Mouse (Mus musculus): ENCODE measurements around the gene Smyd2.

Smyd2 gene

DNA sequence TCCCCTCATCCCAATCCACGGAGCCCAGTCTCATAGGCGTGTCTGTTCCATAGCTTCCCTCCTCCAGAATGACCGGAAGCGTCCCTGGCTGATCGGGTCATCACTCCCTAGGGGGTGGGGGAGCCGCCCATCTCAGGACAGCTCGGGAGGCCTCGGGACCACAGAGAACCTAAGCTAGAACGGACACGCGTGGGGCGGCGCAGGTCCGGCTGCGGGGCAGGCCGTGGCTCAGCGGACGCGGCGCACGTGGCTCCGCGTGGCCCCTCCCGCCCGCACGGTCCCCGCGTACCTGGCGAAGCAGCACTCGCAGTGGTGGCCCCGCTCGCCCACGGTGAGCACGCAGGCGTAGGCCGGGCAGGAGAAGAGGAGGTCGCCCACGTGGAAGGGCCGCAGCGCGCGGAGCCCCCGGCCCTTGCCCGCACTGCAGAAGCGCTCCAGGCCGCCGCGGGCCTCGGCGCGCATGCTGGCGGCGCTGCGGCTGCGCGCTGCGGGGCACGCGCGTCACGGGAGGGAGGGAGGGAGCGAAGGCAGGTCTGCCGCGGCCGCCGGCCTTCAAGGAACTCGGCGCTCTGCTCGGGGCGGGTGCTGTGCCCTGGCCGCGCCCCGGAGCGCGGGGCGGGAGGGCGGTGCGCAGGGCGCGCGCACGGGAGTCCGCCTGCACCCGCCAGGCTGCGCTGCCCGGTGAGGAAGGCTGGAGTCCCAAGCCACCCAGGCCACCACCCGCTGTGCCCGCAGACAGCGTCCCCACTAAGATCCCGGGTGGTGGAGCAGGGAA, at the start of gene Smyd2:
Gene Smyd2 (minus strand): TSS at position 546 of the 775 bp plus-strand sequence.
- no peak for DNase-seq (ENCODE audit: low spot score)

DNA sequence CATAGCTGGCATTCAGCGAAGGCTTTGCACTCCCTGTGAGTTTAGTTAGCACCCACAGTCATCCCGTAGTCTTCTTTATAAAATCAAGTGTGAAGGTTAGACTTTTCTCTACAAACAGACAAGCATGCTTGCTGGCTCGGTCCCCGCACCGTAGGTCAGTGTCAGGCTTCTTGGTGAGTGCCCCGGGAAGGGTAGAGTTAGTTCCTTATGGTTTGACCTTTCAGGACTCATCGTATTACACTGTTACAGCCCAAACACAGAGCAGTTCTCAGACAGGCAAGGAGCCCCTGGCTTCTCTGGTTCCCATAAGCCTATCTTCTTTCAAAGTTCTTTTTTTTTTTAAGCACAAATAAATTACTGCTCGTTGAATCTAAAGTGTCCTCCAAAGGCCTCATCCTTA, 48.2 kb upstream of the Smyd2 start:
- no peak for DNase-seq (ENCODE audit: low spot score)

DNA sequence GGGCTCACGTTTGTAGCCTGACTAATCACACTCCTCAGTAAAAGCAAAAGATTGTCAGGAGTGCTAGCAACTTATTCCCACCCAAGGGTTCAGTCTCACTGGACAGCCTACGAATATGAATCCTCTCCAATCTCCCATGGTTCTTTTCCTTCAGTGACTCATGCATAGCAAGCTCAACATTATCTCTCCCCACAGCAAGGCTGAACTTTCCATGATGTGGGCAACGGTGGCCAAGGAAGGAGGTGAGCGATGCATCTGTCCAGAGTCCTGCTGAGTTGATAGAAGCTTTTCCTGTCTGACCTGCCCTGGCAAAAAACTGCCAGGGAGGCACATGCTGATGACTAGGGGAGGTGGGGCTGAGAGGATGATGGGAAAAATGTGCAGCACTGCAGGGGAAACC, 45.9 kb upstream of the Smyd2 start:
- no peak for DNase-seq (ENCODE audit: low spot score)

DNA sequence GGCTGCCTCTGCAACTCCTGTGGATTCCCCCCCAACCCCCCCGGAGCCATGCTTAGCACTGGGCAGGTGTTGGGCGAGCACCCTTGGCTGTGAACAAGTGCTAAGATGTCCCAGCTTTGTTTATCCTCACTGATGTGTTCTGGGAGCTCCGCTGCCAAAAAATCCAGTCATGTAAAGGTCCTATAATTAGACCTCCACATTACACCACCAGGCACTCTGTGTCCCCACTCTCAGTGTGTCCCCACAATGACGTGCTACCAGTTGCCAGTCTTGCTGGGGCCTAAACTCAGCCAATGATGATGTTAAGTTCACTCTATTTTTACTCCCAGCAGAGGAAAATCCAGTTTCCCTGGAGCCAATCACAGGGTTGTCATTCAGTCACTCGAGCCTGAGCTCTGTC, 38.3 kb upstream of the Smyd2 start:
- peak; percentile 22 for DNase-seq (ENCODE audit: low spot score)

DNA sequence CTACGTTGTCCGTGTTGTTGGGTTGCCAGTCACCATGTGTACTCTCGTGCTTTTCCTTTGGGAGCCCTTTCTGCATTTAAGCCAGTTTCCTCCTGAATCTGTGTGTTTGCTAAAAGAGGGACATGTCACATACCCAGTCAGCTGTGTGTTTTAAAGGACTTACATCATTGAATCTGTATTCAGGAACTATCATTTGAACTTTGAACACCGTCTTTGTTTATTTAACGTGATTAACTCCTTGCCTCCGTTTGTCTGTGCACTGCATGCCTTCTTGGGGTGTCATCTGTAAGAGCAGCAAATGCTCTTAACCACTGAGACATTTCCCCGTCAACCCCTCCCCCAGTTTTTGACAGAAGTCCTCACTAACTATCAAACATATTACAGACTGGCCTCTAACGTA, 37.6 kb upstream of the Smyd2 start:
- DNase-seq (ENCODE audit: low spot score) = no peak

DNA sequence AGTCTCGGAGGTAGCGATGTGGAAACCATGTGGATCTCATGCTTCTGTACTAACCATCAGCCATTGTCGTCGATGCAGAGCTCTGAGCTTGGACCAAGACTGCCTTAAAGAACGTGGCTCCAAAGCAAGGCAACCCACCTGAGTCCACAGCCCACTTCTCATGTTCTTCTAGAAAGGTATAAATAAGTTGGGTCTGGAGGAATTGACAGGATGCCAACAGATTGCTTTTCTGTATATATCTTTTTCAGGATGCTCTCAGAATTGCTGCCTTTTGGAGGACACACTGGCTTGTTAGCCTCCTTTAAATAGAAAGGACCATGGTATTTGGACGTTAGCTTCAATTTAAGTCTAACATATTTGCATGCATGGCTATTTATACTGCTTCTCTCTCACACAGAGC, 29.7 kb upstream of the Smyd2 start:
- DNase-seq (ENCODE audit: low spot score) = no peak

DNA sequence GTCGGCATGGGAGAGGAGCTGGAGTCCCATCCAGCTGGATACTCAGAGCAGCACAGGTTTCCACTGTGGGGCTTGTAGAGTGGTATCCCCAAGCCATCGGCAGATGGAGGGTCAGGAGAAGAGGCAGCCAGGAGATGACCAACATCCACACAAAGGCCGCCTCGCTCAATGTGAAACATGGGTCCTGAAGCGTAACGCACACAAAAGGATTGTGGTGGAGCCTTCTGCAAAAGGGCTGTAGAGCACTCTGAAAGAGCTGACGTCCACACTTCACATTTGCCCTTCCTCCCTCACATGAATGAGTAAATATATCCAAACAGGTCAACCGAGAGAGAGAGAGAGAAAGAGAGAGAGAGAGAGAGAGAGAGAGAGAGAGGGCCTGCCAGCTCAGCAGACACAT, 25.2 kb upstream of the Smyd2 start:
- no peak for DNase-seq (ENCODE audit: low spot score)

DNA sequence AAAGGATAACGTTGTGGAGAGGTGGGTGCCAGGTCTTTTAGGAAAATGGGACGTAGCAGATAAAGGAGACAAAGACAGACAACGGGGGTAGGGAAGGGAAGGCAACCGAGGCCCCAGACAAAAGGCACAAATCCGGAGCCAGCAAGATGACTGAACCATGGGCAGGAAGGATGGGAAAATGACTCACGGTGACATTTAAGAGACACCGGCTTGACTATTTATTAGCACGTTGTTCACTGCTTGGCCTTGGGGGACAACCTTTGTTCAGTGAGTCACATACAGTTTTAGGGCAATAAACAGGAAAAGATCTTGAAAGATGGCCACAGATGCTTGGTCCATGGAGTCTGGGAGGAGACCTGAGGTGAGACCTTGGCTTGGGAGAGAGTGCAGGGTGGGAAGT, 24.0 kb upstream of the Smyd2 start:
- DNase-seq (ENCODE audit: low spot score) = no peak

DNA sequence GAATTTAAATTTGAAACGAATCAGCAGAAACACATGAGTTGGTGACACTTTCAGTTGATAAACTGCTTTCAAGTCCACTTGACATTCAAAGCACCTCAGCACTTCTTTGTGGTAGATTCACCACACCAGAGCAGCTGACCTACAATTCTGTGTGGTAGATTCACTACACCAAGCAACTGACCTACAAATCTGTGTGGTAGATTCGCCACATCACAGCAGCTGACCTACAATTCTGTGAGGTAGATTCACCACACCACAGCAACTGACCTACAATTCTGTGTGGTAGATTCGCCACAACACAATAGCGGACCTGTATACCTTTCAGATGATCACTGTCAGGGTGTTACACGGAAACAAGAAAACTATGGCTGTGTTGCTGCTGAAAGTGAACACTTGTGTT, 19.6 kb upstream of the Smyd2 start:
- DNase-seq (ENCODE audit: low spot score) = no peak

DNA sequence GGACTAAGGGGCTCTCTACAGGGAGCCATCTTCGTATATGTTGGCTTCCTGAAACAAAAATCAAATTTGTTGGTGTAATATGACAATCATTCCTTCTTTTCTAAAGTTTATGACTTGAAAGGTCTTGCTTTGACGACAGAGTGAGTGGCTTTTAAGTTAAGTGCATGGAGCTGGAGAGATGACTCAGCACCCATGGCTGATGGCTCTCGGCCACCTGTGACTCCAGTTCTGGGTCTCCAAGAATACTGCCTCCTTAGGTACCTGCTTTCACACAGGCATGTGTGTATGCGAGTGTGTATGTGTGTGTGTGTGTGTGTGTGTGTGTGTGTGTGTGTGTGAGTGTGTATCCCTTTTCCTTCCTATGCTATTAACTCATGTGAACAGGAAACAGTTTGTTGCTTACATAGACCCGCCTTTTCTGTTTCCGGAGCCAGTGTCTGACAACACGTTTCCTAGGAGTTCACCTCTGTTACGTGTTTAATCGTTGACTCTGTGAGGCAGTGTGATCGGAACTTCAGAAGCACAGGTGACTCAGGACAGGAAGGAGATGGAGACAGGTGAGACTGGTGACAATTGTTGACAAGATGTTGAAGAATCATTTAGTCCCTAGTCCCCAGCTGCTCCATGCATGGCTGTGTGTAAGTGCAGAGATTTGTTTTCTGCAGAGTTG, 14.4 kb upstream of the Smyd2 start:
- no peak for DNase-seq (ENCODE audit: low spot score)

DNA sequence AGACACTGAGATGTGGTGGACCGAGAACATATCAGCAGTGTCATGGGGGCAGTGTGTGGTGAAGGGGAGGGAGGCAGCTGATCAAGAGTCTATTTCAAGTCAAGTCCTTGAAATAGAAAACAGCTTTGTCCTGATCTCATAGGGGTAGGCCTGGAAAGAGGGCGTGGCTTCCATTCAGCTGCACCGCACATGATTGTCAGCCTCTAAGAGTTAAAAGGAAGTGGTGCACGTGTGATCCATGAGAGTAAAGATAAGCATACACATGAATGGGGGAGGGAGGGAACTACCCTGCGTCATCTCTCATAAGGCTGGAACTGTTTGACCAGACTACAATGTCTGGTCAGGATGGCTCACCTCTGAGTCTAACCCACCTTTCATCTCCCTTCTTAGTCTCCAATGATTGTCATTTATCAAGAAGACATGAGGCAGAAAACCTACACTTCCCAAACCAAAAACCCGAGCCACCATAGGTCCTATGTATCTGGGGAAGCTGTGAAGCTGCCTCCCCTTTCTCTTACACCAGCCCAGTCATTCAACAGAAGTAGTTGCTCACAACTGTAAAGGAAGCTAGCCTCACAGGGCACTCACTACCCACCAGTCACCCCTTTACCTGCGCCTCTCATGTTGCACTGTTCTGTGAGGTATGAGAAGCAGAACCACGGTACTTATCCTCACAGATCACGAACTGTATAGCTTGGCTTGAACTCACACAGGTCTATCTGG, 11.5 kb upstream of the Smyd2 start:
- no peak for DNase-seq (ENCODE audit: low spot score)

DNA sequence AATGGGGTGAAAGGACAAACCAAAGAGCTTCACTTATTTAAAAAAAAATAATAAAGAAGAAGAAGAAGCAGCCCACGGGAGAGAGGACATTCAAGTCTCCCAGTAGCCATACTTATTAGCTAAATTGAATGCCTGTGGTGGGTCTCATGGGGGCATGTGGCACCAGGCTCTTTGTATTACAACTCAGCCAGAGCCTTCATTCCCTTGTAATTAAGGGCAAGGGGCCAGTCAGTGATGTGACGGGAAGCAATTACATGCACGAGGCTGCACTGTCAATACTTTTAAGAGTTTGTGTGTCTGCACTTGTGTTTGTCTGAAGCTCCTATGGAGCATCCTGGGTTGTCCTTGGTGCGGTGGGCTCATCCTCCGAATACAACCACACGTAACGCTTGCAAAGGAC, 10.8 kb upstream of the Smyd2 start:
- no peak for DNase-seq (ENCODE audit: low spot score)

DNA sequence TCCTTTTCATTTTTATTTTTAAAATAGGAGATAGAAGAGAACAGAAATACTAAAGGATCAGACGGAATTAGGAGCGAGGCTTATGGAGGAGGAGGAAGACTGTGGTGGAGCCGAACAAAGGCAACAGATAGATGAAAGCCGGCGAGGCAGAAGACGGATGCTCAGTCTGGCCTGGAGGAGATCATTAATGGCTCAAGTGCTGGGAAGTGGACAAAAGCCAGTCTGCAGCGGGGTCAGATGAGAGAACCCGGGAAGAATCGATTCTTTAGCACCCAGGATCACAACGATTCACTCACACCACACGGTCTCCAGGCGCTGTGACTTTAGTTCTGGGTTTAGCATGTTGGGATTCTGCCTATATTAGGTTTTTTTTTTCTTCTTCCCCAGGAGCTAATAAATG, 10.0 kb upstream of the Smyd2 start:
- no peak for DNase-seq (ENCODE audit: low spot score)

DNA sequence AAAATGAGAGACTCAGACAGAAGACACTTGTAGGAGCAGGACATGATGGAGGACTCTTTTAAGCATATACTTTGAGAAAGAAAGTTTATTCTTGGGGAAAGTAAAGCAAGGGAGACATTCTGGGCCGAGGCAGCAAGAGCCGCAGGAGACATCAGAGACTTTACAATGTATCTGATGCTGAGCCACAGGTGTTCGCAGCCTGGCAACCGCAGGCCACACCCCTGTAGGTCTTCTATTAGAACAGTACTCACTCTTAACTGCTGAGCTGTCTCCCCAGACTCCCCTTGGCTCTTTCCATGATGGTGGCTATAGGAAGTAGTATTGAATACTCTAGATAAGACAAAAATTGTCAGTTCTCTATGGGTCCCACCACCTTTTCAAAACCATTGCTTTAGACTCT, 7.7 kb upstream of the Smyd2 start:
- no peak for DNase-seq (ENCODE audit: low spot score)

DNA sequence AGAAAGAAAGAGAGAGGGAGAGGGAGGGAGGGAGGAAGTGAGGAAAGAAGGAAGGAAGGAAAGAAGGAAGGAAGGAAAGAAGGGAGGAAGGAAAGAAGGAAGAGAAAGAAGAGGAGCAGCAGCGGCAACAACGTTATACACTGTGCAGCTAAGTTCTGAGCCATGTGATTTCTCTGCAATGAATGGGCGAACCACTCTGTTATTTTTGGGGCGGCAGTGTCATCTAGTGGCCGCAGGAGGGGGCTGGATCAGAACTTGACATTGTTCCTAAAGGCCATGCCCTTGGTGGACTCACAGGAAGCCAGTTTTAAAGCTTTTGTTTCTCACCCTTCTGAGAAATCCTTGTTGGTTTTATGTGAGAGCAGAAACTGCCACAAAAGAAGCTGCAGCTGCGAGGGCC, 5.5 kb upstream of the Smyd2 start:
- DNase-seq (ENCODE audit: low spot score) = no peak

DNA sequence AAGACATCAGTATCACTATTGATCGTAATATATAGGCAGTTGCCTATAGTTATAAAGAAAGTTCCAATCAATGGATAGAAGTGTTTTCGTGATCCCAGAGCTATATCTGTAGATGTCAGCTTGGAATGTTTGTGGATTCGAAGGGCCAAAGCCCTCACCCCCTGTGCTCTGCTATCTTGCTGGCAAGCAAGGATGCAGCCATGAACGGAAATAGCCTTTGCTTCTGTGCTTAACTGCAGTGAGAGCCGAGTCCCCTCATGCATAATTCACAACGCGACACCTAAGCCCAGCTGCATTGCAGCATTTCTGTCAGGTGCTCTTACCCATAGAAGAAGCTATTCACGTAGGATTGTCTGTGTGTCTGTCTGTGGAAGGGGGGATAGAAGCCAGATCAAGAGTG, 4.1 kb upstream of the Smyd2 start:
- DNase-seq (ENCODE audit: low spot score) = no peak

DNA sequence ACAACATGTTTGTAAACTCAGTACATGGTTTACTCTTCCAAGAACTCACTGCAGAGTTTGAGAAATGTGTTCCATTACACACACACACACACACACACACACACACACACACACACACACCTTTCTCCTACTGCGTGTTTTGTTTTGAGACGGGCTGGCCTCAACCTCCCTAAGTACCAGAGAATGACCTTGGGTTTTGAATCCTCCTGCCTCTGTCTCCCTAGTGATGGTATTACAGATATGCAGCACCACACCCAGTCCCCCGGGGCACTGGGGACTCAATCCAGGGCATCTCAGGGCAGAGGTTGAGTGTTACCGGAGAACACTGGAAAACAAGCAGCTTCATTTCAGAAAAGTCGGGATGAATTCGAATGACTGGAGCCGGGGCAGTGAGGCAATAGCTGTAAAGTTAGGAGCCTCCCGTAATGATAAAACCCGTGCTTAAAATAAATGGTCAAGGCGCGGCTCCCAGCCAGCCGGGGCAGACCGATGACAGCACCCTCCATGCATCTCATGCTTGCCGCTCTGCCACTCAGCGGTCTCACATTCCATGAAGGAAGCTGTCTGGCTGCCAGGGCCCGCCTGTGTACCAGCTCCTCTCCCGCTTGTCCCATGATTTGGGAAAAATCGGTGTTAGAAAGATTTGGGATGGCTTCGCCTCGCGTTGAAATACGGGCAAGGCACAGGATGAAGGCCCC, 1.9 kb upstream of the Smyd2 start:
- no peak for DNase-seq (ENCODE audit: low spot score)

DNA sequence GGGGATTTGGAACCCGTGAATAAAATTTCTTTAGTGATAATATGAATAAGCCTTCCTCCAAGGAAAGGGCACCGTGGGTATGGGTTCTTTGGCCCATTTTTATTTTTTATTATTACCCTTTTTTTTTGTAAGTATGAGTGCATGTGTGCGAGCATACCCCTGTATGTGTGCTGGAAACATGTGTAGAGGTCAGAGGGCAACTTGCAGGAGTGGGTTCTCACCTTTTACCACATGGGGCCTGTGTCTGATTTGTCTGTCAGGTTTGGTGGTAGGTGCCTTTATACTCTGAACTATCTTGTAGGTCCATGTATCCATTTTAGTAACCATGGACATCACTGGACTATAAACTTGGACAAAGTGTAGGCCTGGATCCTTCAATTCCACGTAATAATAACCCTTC, 994 bp upstream of the Smyd2 start:
- no peak for DNase-seq (ENCODE audit: low spot score)

DNA sequence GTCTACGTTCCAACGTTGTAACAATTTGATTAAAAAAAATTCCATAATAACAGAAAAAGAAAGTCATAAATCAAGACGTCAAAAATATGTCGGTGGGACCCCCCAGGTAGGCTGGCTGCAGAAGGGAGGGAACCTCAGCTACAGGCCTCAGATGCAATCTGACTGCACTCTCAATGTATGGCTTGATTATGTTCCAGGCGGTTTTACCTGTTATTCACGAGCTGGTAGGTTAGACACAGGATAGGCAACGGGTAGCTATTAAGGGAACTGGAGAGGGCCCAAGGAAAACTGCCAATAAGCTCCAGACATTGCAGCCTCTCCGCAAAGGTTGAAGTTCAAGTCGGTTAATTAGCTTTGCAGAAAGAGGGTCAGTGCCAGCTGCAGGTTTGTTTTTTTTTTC, 558 bp upstream of the Smyd2 start:
- DNase-seq (ENCODE audit: low spot score) = no peak

DNA sequence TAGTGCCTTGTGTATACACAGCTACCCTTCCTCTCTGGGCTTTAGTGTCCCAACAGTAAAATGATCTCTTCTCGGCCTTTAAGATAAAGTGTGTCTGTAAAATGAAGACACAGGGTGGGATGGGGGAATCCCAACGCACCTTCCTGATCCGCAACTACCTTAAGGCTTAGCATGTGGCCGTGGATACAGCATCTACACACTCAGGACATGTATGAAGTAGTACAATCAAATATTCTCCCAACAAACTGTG, 670 bp downstream of the Smyd2 start:
- DNase-seq (ENCODE audit: low spot score) = no peak

DNA sequence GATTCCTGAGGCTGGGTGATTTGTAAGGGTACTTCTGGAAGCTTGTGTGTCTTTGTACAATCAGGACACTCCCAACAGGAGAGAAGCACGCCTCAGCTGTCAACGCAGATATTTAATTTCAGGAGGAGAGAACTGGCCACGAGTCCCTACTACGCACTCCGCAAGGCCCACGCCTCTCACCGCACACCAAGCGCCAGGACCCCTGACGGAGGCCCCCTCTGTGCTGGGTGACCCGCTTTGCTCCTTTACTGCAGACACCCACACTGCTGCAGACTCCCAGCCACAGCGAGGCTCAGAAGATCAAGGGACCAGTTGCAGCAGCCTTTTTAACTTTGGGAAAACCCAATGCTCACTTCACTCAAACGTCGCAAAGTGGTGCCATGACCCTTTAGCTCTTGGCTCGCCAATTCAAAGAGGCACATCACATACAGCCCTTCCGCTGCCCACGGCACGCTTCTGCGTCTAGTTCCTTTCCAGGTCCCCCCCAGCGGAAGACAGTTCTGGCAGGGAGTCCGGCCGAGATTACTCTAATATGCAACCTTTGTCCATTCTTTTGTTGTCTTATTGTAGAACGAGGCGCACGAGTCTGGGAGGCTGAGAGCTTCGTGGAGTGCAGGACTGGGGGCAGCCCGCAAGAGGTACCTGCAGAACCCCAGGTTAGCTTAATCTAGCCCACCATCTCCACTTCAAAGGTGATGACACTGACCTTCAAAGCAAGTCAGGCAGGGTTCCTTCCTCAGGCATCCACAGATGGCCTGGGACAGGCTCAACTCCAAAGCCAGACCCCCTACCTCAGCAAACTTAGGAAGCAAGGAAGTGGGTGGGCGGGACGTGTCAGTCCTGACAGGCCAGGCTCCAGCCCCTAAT, 1.2 kb downstream of the Smyd2 start:
- DNase-seq (ENCODE audit: low spot score) = no peak

DNA sequence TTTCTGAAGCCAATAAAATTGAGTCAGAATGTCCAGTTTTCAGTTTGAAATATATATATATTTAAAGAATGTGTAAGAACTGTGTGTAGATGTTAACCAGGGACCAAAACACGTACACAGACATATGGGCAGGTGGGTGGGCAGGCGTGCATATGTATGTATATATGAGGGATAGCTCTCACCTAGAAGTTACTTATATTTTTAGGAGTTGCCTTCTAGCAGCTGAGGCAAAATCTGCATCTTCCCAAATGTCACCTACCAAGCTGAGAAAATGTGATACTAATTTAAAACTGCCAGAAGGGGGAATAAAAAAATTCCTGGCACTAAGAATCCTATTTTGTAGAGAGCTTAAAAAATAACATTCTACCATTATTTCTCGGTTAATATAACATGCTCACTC, 2.4 kb downstream of the Smyd2 start:
- DNase-seq (ENCODE audit: low spot score) = no peak

All from layer of hippocampus, adult 9-10 months (tissue).